In the genomic region with DNA sequence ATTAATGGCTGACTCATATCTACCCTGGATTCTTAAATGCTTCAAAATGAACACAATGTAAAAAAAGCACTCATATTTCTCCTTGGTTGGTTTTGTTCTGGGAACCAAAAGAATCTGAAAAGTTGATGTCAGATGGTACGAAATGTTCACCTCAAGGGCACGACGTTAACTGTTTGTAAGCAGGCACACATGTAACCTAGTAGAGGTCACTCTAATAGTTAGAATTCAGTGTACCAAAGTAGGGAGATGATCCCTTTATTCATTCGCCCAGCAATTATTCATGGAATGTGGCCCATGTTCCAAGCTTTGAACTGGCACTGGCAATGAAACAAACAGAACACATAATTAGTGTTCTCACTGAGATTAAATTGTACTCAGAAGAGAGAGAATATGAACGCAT, we compare ENCODE assay signal across 22 mouse cellular contexts.
"Had no signal": no experiment of that assay in that cellular context is flagged by ENCODE, and none has a peak within 500 bp of the region (broad histone marks: within the 10 kb centered on the region; RNA-seq: fewer than 3 reads in every experiment).

No protein-coding gene starts in this region.

- H3K9ac ChIP-seq: intestine, embryonic 15.5 days; limb, embryonic 12.5 days; limb, embryonic 15.5 days; liver, embryonic 14.5 days; liver, postnatal 0 days; lung, embryonic 14.5 days; midbrain, embryonic 12.5 days; midbrain, embryonic 15.5 days; neural tube, embryonic 13.5 days; stomach, embryonic 15.5 days had no signal

- H3K4me1 ChIP-seq: intestine, embryonic 15.5 days; limb, embryonic 12.5 days; limb, embryonic 15.5 days; midbrain, embryonic 12.5 days; midbrain, embryonic 15.5 days; neural tube, embryonic 13.5 days; stomach, embryonic 15.5 days had no signal

- H3K9me3 ChIP-seq: intestine, embryonic 15.5 days; limb, embryonic 12.5 days; limb, embryonic 15.5 days; midbrain, embryonic 12.5 days; midbrain, embryonic 15.5 days; neural tube, embryonic 13.5 days; stomach, embryonic 15.5 days had no signal

- H3K27ac ChIP-seq: intestine, embryonic 15.5 days; limb, embryonic 12.5 days; limb, embryonic 15.5 days; liver, embryonic 14.5 days; macrophage; midbrain, embryonic 12.5 days; midbrain, embryonic 15.5 days; neural tube, embryonic 13.5 days; stomach, embryonic 15.5 days had no signal

- H3K4me2 ChIP-seq: intestine, embryonic 15.5 days; limb, embryonic 12.5 days; limb, embryonic 15.5 days; liver, embryonic 11.5 days; lung, embryonic 14.5 days; midbrain, embryonic 12.5 days; midbrain, embryonic 15.5 days; neural tube, embryonic 13.5 days; stomach, embryonic 15.5 days had no signal

- DNase-seq: kidney, adult 11 months; kidney, postnatal 10 days; left cerebral cortex, postnatal 4 days; liver, postnatal 0 days; lung, embryonic 14.5 days; right cerebral cortex, adult 18-20 months; right cerebral cortex, postnatal 14 days; right cerebral cortex, postnatal 4 days; thymus, adult 18-20 months; thymus, postnatal 36 days had no signal

- ATAC-seq: intestine, embryonic 15.5 days; liver, postnatal 0 days; lung, postnatal 0 days; midbrain, embryonic 15.5 days had no signal

- H3K36me3 ChIP-seq: intestine, embryonic 15.5 days; limb, embryonic 12.5 days; limb, embryonic 15.5 days; midbrain, embryonic 12.5 days; midbrain, embryonic 15.5 days; neural tube, embryonic 13.5 days; stomach, embryonic 15.5 days had no signal

- H3K4me3 ChIP-seq: intestine, embryonic 15.5 days; limb, embryonic 12.5 days; limb, embryonic 15.5 days; midbrain, embryonic 12.5 days; midbrain, embryonic 15.5 days; myocyte; neural tube, embryonic 13.5 days; stomach, embryonic 15.5 days had no signal

- H3K27me3 ChIP-seq: intestine, embryonic 15.5 days; limb, embryonic 12.5 days; limb, embryonic 15.5 days; midbrain, embryonic 12.5 days; midbrain, embryonic 15.5 days; neural tube, embryonic 13.5 days; stomach, embryonic 15.5 days had no signal
